ENCODE assay signal across 12 mouse cellular contexts in the genomic region with DNA sequence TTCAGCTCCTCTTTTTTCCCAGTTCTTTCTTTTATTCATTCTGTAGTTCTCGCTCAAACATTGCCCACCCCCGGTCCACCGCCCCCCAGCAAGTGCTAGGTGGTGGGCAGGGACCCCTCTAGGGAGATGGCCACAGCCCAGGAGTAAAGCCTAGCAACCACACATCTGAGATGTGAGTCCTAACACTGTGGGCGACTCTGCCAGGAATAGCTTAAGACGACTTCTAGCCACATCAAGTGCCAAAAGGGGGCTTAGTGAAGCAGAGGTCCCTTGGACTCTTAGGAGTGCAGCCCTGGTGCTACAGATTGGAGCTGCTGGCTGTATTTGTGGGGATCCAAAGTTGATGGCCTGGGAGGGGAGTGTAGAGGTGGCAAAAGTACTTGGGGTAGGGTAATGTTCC. TPM values are rescaled to one million over a fixed set of nuclear protein-coding genes. Genes with fewer than 3 reads are reported as not detected.
DNase-seq lines count a peak whose midpoint lies in the region; ATAC-seq and TF ChIP-seq lines count a peak whose summit lies in the region.
"Had no signal": no experiment of that assay in that cellular context is flagged by ENCODE, and none has a peak within 500 bp of the region (broad histone marks: within the 10 kb centered on the region; RNA-seq: fewer than 3 reads in every experiment).

No protein-coding gene starts in this region.

- H3K27me3 ChIP-seq in forebrain, postnatal 0 days (ENCODE audit: insufficient read depth, low read length) = no peaks in the 10 kb centered on the region; the same call in 1 of the 2 replicates
- H3K27me3 ChIP-seq in midbrain, embryonic 16.5 days (ENCODE audit: control insufficient read depth, insufficient read depth, low read depth, low read length) = peaks cover 8% of the 10 kb centered on the region

- ATAC-seq in forebrain, postnatal 0 days = no peak
- ATAC-seq in midbrain, embryonic 16.5 days = no peak
- ATAC-seq: lung, postnatal 0 days had no signal

- no peak overlapping the region for H3K27ac ChIP-seq in forebrain, postnatal 0 days (ENCODE audit: low read depth, low read length)
- H3K27ac ChIP-seq in midbrain, embryonic 16.5 days (ENCODE audit: low read length) = no peak overlapping the region

- H3K4me3 ChIP-seq in forebrain, postnatal 0 days (ENCODE audit: low read depth, low read length) = peak overlapping the region; percentile 87
- peak overlapping the region; percentile 89 for H3K4me3 ChIP-seq in midbrain, embryonic 16.5 days (ENCODE audit: low read depth, low read length)

- H3K4me1 ChIP-seq in forebrain, postnatal 0 days (ENCODE audit: insufficient read depth) = 0 out of 2 replicates have a peak, but pooled peaks cover 8% of the 10 kb centered on the region
- H3K4me1 ChIP-seq in midbrain, embryonic 16.5 days (ENCODE audit: control insufficient read depth, insufficient read depth, low read length) = peaks cover 19% of the 10 kb centered on the region

- no peak for TF ChIP-seq CTCF in forebrain, postnatal 0 days (IDR thresholded peaks at IDR 0.05; ENCODE audit: low read depth)

- H3K9ac ChIP-seq in forebrain, postnatal 0 days = no peak overlapping the region
- peak overlapping the region; percentile 97 for H3K9ac ChIP-seq in midbrain, embryonic 16.5 days (ENCODE audit: low read depth, low read length)
- H3K9ac ChIP-seq: heart, embryonic 12.5 days had no signal

- no peaks in the 10 kb centered on the region for H3K9me3 ChIP-seq in forebrain, postnatal 0 days (ENCODE audit: low read length)
- H3K9me3 ChIP-seq in midbrain, embryonic 16.5 days (replicated peaks; ENCODE audit: control insufficient read depth, low read length, poor library complexity, severe bottlenecking) = no peaks in the 10 kb centered on the region
- H3K9me3 ChIP-seq: heart, embryonic 12.5 days had no signal

- H3K4me2 ChIP-seq in forebrain, postnatal 0 days (ENCODE audit: low read depth) = peak overlapping the region; percentile 74
- peak overlapping the region; percentile 76 for H3K4me2 ChIP-seq in midbrain, embryonic 16.5 days (ENCODE audit: low read length)

- no peaks in the 10 kb centered on the region for H3K36me3 ChIP-seq in forebrain, postnatal 0 days (ENCODE audit: insufficient read depth)
- H3K36me3 ChIP-seq in midbrain, embryonic 16.5 days (ENCODE audit: control insufficient read depth, insufficient read depth, low read length) = no peaks in the 10 kb centered on the region
- H3K36me3 ChIP-seq: heart, embryonic 12.5 days had no signal

- WGBS in forebrain, postnatal 0 days = 47% methylated on average over 5 of the region's 5 CpGs
- 52% methylated on average over 5 of the region's 5 CpGs for WGBS in midbrain, embryonic 16.5 days

- peak; percentile 34 to 49 for DNase-seq in left cerebral cortex, adult 18-20 months (ENCODE audit: low spot score in 2 of 2)
- DNase-seq in left cerebral cortex, adult 11 months (ENCODE audit: low spot score) = no peak
- DNase-seq in brain, adult 2 months (ENCODE audit: low read depth, low spot score) = peak; percentile 68
- DNase-seq in forebrain, postnatal 0 days = no peak
- DNase-seq in cerebellum, adult 18-20 months = no peak
- DNase-seq in cerebellum, adult 11 months = no peak
- DNase-seq in liver = no peak
- DNase-seq: cerebellum, adult 8-10 months; kidney, postnatal 14 days had no signal

RNA-seq across cellular contexts. Expression of gene Kcnma1, which starts 11.6 kb away (rescaled TPM):
- 100 to 1,000 TPM; 160 to 172 TPM for total RNA-seq in left cerebral cortex, adult 18-20 months (2021)
- total RNA-seq in forebrain, postnatal 0 days (2014; rRNA removed) = 32.1 and 35.8 TPM in 2 replicates
- polyA plus RNA-seq in forebrain, postnatal 0 days (2015; fragmentation: Nextera tagmentation; extraction: Ambion mirVana) = 10.9 and 18.7 TPM in 2 replicates
- 18.4 and 23.9 TPM in 2 replicates for polyA plus RNA-seq in midbrain, embryonic 16.5 days (2015; fragmentation: Nextera tagmentation; extraction: Ambion mirVana)

Comparison
In these comparisons a context has a peak if more than half of its experiments do, and no peak if none do; other contexts are left out.
1. DNase-seq: peak in left cerebral cortex, adult 18-20 months (2 of 2) and brain, adult 2 months (single experiment); none in left cerebral cortex, adult 11 months (single experiment), forebrain, postnatal 0 days (single experiment), cerebellum, adult 18-20 months (0 of 2), cerebellum, adult 11 months (single experiment) and liver (single experiment).